Mouse (Mus musculus) brown adipose tissue, adult 24 weeks (tissue): ENCODE results near the gene Rnf135. TPM values are rescaled to one million over a fixed set of nuclear protein-coding genes. Genes with fewer than 3 reads are reported as not detected.
"Not testable (repeated sequence)": the region's sequence is repeated elsewhere in the genome, so short reads cannot be mapped to it uniquely, and the experiment has no call there.

ENCODE experiments used
- H3K27ac ChIP-seq: fragments of 200-500 bp; replicated peaks from 2 replicates; pipeline ENCODE4 v1.5.1; 2012; ENCODE audit warnings: low read depth, mild to moderate bottlenecking, low read length
- H3K4me1 ChIP-seq: fragments of 200-500 bp; 2 replicates; pipeline ENCODE4 v1.6.1; 2012; ENCODE audit warnings: low read length, mixed read lengths; ENCODE audit not compliant: control insufficient read depth, insufficient read depth, insufficient read length
- H3K4me3 ChIP-seq: fragments of 200-500 bp; 2 replicates; pipeline ENCODE4 v1.5.1; 2012; ENCODE audit warnings: low read depth, mild to moderate bottlenecking, low read length, moderate library complexity; ENCODE audit not compliant: insufficient read depth
- polyA plus RNA-seq: library from polyadenylated mRNA; stranded (reverse); fragments of >200 nt; gene quantifications from 2 replicates; pipeline ENCODE4 v1.2.4, GENCODE M21; 2012; ENCODE audit not compliant: missing spikeins, insufficient read depth, insufficient read length

The Rnf135 gene
- polyA plus RNA-seq, 1 experiment, result 4.3 TPM

GRCm38 (mm10) chr11:80204037-80204436, 20.4 kb downstream of the Rnf135 start:
- Histone ChIP-seq H3K4me3 (no peak overlapping the region), H3K27ac (no peak overlapping the region), H3K4me1 (no peaks in the 10 kb centered on the region)

- Histone ChIP-seq H3K4me3 (no peak overlapping the region), H3K4me1 (no peaks in the 10 kb centered on the region), H3K27ac (no peak overlapping the region)
Observed at GRCm38 (mm10) chr11:80204941-80205340, 21.3 kb downstream of the Rnf135 start.

DNA sequence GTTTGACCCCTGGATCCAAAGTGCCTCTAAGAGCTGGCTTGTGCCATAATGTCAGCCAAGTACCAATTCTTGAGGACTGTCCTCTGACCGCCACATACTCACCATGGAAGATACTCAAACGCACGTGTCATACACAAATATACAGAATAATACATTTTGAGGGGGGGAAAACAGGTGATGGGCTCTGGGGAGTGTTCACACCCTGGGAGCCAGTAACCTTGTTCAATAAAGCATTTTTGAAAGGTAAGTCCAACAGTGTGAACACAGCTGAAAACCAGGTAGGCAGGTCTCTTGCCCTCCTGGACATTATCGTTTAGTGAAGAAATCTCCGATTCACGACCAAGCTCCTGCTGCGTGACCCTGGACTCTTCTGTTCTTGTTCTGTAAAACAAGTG, 24.8 kb downstream of the Rnf135 start:
- H3K4me1 ChIP-seq, result 0 out of 2 replicates have a peak, but pooled peaks cover 2% of the 10 kb centered on the region
- H3K4me3 ChIP-seq, result no peak overlapping the region
- H3K27ac ChIP-seq, result no peak overlapping the region

- Histone ChIP-seq H3K4me3 (peak within 1 kb of the TSS; percentile 96), H3K27ac (peak within 1 kb of the TSS; percentile 92), H3K4me1 (0 out of 2 replicates have a peak, but pooled peaks cover 2% of the 10 kb centered on the region)
Observed at GRCm38 (mm10) chr11:80208860-80209800, 25.5 kb downstream of the Rnf135 start, which contains the start of gene Rhot1. Gene Rhot1, plus strand, starts transcription at chr11:80209019.

DNA sequence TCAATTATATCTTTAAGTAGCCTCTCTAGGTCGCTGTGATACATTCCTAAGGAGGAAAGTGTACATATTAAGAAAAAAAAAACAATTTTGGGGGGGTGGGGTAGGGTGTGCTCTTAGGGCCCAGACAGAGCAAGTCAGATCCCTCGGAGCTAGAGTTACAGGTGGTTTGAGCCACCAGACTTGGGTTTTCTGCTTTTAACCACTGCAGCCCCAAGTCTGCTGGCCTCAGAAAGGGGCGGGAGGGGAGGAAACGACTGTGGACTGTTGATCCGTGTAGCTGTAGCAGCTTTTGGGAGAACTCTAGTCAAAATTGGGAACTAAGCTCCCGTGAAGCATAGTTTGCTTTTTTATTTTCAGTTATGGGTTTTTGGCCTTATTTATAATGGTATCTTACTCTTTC, 26.7 kb downstream of the Rnf135 start:
- H3K27ac ChIP-seq, result no peak overlapping the region
- 0 out of 2 replicates have a peak, but pooled peaks cover 2% of the 10 kb centered on the region for H3K4me1 ChIP-seq
- H3K4me3 ChIP-seq, result peak overlapping the region; percentile 23; the same call in 1 of the 2 replicates

DNA sequence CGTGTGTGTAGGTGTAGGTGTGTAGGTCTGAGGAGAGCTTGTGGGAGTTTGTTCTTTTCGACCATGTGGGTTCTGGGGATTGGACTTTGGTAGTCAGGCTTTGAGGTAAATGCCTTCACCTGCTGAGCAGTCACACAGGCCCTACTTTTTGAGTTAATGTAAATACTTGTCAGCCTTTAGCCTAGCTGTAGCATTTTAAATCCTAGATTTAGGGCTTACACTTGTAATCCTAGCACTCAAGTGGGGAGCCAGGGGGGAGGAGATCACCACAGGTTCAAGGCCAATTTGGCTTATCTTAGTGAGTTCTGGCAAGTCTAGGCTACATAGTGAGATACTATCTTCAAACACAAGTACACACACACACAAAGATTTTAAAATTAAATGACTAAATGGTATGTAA, 28.6 kb downstream of the Rnf135 start:
- Histone ChIP-seq H3K4me3 (no peak overlapping the region), H3K27ac (no peak overlapping the region), H3K4me1 (0 out of 2 replicates have a peak, but pooled peaks cover 2% of the 10 kb centered on the region)

DNA sequence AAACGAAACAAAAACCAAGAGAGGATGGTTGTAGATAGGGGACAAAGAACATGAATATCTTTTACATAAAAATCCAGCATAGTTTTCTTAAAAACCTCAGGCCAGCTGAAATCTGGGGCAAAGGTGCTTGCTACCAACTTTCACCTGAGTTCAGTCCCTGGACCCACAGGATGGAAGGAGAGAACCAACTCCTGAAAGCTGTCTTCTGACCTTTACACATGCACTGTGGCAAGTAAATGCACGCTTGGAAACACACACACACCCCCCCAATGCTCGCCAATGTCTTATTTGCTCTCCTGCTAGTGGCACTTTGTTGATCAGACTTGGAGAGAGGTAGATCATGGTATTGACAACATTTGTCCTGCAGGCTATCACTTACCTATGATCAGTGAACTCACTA, 31.6 kb downstream of the Rnf135 start:
- H3K27ac ChIP-seq, result no peak overlapping the region
- H3K4me3 ChIP-seq, result no peak overlapping the region
- H3K4me1 ChIP-seq, result peaks cover 3% of the 10 kb centered on the region; the same call in 1 of the 2 replicates

DNA sequence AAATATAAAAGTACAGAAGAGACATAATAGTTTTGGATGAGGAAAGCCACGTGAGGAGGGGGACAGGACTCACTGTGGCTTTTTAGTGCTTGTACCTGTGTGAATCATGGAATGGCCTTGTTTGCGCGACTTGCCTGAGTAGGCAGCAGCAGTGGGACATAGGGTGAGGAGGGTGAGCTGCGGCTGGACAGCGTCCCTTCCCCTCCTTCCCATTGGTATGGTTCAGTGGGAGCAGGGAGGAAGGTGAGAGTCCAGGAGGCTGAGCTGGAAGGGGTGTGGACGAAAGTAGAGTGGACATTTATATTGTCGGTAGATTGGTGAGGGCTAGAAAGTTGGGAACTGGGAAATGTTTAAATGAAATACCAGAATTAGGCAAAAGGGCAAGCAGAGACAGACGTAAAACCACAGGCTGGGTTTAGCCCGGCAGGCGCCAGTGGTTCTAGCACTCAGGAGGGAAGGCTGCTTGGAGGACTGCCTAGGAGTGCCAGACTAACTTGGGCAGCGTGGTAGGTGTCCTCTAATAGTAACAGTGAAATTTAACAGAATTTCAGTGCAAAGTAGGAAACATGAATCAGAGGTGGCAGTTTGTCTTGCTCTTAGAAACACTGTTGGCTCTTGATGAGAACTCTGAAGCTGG, 35.1 kb downstream of the Rnf135 start:
- Histone ChIP-seq H3K4me1 (peaks cover 2% of the 10 kb centered on the region; the same call in 1 of the 2 replicates), H3K27ac (peak overlapping the region; percentile 75), H3K4me3 (no peak overlapping the region)

DNA sequence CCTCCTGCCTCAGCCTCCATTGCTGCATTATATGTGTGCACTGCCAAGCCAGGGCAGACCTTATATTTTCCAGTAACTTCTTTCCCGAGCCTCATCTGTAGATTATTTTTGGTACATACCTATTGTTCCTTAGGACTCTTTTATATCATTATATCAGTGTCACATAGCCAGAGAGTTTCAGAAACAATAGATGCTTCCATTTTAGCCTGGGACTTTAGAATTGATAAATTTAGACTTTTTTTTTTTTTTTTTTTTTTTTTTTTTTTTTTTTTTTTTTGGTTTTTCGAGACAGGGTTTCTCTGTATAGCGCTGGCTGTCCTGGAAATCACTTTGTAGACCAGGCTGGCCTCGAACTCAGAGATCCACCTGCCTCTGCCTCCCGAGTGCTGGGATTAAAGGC, 46.4 kb downstream of the Rnf135 start:
- not testable (repeated sequence) for H3K4me1 ChIP-seq, H3K27ac ChIP-seq, H3K4me3 ChIP-seq

- Histone ChIP-seq H3K27ac (no peak overlapping the region), H3K4me3 (no peak overlapping the region), H3K4me1 (no peaks in the 10 kb centered on the region)
Observed at GRCm38 (mm10) chr11:80237278-80237677, 53.6 kb downstream of the Rnf135 start.

DNA sequence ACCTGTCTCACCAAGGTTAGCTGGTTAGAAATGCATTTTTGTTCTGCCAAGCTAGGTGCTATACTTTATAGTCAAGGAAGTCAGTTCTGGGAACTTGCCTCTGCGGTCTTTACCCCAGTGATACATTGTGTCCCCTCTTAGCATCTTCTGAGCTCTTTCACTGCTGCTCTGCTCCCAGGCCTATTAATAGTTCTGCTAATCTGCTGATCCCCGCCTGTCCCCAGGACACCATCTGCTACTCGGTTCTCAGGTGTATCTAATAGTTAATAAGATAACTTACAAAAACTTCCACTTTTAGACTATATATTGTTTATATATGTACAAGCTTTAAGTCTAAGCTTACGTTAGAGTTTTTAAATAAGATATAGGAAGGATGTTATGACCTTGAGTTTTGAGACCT, 54.7 kb downstream of the Rnf135 start:
- Histone ChIP-seq H3K4me1 (no peaks in the 10 kb centered on the region), H3K27ac (no peak overlapping the region), H3K4me3 (no peak overlapping the region)

GRCm38 (mm10) chr11:80247026-80247425, 63.4 kb downstream of the Rnf135 start:
- no peak overlapping the region for H3K4me3 ChIP-seq
- H3K27ac ChIP-seq, result no peak overlapping the region
- H3K4me1 ChIP-seq, result no peaks in the 10 kb centered on the region

GRCm38 (mm10) chr11:80248531-80248930, 64.9 kb downstream of the Rnf135 start:
- Histone ChIP-seq H3K4me3 (no peak overlapping the region), H3K27ac (no peak overlapping the region), H3K4me1 (no peaks in the 10 kb centered on the region)
